Mouse (Mus musculus) natural killer cell, adult 2 months (primary cell): ENCODE results near the gene 1700113H08Rik.

Experiments
- DNase-seq, 2 experiments: peaks; one replicate each; pipeline ENCODE4 v3.0.0; 2022; ENCODE audit warnings: low spot score in 2 of 2

1700113H08Rik gene

DNA sequence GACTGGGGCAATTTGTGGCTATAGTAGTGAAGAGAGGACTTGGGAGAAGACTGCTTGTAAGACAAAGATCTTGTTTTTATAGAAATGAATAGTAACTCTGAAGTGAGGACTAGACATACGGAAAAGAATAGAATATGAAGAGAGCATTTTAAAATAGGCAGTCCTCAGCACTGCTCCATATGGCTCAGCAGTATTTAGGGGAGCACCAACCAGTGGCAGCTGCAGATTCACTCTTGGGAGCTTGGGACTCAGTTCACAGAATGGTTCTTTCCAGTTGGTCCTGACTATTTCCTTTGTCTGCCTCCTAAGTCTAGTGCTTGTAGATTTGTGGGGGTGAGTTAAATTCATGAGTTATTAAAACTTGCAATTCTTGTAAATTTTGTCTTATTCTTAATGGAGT lies 151.6 kb downstream of the 1700113H08Rik start:
- no peak for DNase-seq

DNA sequence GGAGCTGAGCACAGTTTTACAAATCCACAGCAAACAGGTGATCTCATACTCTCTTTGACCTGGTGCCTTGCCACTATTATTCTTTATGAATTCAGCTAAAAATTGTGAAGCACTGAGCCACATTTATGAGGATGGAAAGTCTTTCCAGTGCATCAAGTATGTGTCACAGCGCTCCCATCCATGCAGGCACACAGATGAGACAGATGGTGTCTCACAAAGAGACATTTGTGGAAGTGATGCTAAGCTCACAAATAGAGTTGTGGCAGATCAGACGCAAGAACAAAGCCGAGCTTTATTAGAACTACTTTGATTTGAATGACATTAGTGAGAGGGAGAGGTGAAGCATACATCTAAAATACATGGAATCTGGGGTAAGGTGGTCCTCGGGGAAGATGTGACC lies 153.2 kb downstream of the 1700113H08Rik start:
- DNase-seq: no peak

DNA sequence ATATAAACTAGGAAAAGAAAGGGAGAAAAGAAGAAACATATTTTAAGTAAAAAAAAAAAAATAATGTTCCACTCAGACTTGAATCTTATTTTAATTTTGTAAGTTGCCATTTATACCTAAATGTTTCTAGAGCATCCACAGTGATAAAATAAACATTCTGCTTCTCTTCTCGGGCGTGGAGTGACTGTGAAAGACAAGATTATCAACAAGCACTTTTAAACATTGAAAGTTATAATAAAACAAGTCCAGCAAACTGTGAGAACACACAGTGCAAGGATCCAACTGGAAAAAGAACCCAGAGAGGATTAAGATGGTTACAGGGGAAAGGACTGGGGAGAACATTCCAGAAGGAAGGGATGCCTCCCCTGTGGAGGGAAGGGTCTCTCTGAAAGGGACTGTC lies 155.0 kb downstream of the 1700113H08Rik start:
- DNase-seq: no peak

DNA sequence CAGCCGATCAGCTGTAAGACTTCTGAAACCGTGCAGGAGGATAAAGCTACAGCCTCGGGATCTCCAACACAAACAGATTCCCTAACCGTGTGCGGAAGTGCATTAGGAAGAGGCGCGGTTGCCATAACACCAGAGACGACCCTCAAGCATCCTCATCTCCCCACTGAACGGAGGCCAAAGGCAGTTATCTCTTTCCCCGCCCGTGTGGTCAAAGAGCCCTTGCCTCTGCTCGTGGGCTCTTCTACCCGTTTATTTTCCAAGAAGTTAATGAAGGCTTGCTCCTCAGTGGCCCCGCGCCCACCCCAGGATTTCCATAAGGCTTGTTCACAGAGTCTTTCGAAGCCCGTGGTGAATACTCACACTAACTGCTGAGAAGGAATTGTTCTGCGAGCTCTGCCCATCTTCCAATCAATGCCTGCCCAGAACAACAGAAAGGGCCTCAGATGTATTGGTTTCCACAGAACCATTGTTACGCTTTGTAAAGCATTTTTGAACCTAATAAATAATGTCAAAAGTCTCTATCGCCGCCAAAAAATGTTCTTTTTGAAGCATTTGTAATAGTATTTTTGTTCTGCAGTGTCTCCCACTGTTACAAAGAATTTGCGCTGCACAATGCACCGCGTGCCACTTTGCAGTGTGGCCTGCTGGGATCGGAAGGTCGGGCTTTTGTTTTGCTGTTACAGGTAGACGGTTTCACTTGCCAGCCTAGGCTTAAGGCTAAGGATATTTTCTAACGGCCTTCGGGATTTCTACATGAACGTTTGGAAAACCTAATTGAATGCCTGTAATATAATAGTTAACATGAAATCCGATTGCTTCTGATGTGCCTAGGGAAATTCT lies 172.4 kb downstream of the 1700113H08Rik start:
- no peak for DNase-seq

DNA sequence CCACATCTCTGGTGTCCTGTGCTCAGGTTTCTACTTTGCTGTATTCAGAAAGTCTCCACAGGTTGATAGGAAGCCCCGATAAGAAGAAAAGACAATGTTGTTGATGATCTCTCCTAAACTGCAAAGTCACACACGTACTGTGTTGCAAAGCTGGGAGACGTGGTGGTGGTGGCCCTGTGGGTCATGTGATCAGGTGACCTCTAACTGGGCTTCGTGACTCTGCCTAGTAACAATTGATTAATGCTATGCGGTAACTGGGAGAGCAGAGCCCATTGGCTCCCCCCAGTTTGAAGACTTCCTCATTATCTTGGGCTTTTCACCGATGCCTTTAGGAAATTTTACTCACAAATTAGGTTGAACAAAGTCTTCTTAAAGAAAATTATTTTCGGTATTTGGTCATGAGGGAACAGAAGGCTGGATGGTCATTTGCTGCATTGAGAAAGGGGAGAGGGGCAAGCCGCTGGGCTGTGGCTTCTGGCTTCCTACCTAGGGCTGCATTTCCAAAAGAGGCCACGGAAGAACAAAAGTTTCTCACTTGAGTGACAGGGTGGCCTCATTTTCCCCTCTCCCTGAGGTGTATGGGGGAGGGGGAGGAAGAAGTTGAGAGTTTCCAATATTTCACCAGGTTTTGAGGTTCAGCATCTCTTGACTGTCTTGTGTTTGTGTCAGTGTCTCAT lies 181.6 kb downstream of the 1700113H08Rik start:
- no peak for DNase-seq

DNA sequence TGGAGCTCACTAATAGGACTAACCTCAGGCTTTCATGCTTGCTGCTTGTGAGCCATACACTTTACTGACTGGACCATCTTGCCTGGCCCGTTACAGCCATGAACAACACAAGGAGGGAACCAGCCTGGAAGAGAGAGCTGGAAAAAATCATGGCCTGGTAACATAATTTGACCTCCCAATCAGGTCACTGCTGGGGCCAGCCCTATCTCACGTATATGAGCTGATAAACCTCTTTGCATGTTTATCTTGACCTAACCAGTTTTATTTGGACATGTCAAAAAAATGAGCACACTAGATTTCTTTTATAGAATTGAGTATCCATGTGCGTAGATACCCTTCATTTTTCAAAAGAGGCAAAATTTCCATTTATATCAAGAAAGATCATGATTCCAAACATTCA lies 213.9 kb downstream of the 1700113H08Rik start:
- no peak for DNase-seq

DNA sequence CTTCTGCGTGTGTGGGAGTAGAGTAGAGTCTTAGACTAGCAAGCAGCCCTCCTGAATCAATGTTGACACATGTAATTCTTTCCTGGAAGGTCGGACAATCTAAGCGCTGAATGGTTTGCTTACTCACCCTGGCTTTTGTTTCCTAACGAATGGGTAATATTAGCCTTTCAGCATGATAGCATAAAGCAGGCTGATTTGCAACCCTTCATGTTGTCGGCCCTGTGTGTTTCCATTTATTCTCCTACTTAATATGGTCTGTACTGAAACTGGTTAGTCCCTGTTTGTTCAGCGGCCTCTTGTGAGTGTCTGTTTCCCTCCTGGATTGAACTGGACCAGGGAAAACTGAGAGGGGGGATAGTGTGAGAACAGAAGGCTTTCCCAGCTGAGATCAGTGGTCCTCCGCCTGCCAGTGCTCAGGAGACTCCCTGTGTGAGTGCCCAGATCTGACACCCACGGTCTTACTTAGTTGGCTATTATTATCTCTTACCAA lies 214.3 kb downstream of the 1700113H08Rik start:
- DNase-seq: no peak

DNA sequence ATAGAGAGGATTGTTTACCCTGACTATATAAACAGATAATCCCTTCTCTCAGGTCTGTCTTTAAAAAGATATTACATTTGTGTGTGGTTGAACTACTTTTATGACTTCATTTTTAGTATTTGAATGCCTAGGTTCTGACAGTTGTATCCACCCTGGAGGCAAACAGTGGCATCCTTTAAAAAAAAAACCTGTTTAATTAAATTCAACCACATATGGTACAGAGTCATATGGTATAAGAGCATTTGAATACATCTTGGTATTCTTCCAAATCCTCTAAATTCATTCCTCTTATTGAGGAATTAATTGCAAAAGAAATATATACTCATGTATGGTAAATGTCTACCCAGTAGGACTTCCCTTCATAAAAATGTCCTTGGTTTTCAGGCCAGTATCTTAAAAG lies 217.2 kb downstream of the 1700113H08Rik start:
- no peak for DNase-seq
